Mouse (Mus musculus) large intestine, adult 2 months (tissue): Measurements from ENCODE around the gene Fgf18. TPM values are rescaled to one million over a fixed set of nuclear protein-coding genes. Genes with fewer than 3 reads are reported as not detected.

ENCODE experiments used
- DNase-seq: peaks from one replicate; pipeline ENCODE4 v3.0.0-alpha.2; 2012; ENCODE audit warnings: low read depth, low spot score
- WGBS: fragments of 180-500 bp; shearing (Covaris S2); methylation state at CpG from one replicate; pipeline ENCODE4 v1.1.7; 2018; 5-methylcytosine and 5-hydroxymethylcytosine counted together
- polyA plus RNA-seq: library from polyadenylated mRNA; depleted of rRNA; stranded (reverse); fragments of >200 nt; gene quantifications from 2 replicates; pipeline ENCODE4 v1.2.3, GENCODE M21; 2012; rRNA removed

The Fgf18 gene
- 0.10 and 0.11 TPM in 2 replicates for polyA plus RNA-seq

DNA sequence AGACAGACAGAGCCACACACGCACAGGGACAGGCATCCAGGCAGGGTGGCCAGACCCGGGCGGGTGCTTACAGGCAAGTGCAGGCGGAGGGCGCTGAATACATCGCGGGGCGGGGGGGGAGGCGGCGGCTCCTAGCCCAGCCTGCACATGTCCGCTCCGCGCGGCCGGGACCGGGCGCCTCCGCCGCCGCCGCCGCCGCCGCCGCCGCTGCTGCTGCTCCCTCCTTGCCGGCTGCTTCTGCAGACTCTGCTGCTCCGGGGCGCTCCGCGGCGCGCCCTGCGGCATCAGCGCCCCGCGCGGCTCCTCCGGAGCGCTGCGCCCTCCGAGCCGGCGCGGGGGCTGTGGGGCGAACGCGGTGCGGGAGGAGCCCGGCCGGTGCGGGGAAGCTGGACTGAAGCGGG, at the start of gene Fgf18:
Fgf18 (minus strand) TSS at position 230 of the 401 bp plus-strand sequence.
- no peak for DNase-seq
- WGBS: 1% methylated on average over 34 of the region's 53 CpGs

DNA sequence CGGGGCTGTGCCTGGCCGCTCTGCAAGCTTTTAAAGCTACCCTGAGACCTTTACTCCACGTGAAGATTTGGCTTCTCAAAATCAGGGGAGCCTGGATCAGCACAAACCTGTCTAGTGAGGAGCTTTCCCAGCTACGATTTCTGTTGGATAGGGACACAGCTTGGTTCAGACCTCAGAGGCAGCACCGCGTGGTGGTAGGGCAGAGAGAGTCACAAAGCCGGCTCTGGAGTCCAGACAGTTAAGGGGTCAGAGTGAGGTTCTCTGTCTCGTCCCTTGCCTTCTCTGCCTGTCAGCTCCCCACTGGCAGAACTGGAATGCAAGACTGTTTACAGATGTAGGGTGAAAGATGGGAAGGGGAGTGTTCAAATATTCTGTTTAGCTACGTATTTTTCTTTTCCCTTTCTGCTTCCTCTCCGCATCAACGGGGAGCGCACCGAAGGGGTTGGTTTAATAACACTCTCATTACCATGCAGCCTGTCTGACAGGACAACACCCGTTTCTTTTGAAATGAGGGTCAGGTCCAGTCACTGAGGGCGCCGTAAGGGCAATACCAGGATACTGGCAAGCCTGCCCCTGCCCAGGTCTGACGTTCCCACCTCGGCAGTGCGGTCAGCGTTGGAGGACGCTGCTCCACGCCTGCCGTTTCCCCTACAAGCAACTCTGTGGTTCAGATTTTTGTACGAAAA, 49.4 kb upstream of the Fgf18 start:
- no peak for DNase-seq
- 14% methylated on average over 24 of the region's 24 CpGs for WGBS

DNA sequence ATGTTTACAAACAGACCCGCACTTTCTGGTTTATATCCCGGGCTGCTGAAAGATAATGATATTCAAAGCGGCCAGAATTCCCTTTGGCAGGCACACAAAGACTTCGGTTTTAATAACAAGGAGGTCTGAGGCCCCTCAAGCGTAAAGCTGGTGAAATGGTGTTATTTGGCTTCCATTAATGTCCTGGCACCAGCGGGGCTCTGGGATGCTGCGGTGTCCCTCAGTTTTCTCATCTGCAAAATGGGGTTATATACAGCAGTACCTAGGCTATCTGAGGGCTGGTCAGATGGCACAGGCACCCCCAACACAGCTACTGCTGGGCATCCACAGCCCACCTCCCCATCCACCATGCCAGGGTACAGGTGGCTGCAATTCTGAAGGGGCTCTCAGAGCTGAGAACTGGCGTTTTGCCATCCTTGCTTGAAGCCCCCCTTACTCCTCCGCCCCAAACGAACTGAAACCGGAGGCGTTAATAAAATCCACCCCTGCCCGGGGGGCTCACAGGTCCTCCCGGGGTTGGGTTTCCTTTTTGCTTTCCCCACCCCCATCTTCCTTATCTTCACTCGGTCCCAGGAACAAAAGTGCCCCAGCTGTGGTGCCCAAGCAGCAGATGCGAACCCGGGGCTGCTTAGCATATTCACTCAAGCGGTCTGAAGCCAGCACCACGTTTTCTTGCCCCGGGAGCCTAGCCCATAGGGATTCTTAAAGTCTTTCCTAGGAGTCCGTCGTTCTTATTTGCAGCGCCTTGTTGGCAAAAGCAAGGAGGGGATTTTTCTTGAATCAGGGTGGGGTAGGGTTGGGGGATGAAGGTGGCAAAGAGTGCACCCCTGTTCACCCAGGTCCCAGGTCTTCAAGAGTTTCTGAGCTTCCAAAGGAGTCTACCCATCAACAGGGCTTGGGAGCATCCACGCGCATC, 48.6 kb upstream of the Fgf18 start:
- WGBS: 7% methylated on average over 25 of the region's 25 CpGs
- DNase-seq: no peak

GRCm38 (mm10) chr11:33195061-33195460, 47.9 kb upstream of the Fgf18 start:
- 32% methylated on average over 7 of the region's 7 CpGs for WGBS

GRCm38 (mm10) chr11:33193695-33194094, 46.5 kb upstream of the Fgf18 start:
- no peak for DNase-seq
- WGBS: 3% methylated on average over 12 of the region's 12 CpGs

More at GRCm38 (mm10) chr11:33195061-33195460, 47.9 kb upstream of the Fgf18 start:
- DNase-seq: no peak

DNA sequence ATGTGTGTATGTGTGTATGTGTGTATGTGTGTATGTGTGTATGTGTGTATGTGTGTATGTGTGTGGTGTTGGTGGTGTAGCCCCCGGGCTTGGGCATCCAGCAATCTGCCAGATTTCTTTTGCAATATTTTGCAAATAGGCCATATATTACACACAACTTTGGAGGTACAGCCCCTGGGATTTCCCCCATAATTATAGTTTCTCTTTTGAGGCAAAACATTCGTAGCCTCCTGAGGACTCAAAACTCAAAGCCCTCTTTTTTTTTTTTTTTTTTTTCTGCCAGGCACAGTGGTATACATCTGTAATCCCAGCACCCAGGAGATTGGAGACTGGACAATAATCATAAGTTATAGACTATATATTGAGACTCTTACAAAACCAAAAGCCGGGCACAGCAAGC, 34.6 kb upstream of the Fgf18 start:
- 73% methylated on average over 3 of the region's 3 CpGs for WGBS
- no peak for DNase-seq

GRCm38 (mm10) chr11:33180701-33181116, 33.5 kb upstream of the Fgf18 start:
- WGBS: 6% methylated on average over 18 of the region's 18 CpGs
- DNase-seq: no peak

- WGBS: 77% methylated on average over 1 of the region's 1 CpGs
- DNase-seq: no peak
These were observed 32.6 kb upstream of the Fgf18 start for GRCm38 (mm10) chr11:33179802-33180201.

GRCm38 (mm10) chr11:33176525-33177245, 29.5 kb upstream of the Fgf18 start:
- WGBS: 37% methylated on average over 20 of the region's 20 CpGs
- DNase-seq: no peak

DNA sequence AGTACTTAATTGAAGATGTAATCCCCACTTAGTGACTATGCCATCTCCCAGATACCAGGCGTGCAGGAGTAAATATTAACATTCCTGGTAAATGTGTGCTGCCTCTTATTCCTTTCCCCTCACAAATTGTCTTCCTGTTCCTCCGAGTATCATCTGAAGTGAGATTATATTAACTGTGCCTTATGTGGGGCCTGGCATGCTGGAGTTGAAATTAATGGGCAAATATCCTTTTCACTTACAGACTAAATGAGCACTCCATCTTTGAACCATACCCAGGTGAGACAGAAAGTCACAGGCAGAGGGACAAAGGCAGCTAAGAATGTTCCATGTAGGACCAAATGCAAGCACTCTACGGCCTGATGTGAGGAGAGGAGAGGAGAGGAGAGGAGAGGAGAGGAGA, 28.6 kb upstream of the Fgf18 start:
- 58% methylated on average over 3 of the region's 3 CpGs for WGBS
- no peak for DNase-seq

DNA sequence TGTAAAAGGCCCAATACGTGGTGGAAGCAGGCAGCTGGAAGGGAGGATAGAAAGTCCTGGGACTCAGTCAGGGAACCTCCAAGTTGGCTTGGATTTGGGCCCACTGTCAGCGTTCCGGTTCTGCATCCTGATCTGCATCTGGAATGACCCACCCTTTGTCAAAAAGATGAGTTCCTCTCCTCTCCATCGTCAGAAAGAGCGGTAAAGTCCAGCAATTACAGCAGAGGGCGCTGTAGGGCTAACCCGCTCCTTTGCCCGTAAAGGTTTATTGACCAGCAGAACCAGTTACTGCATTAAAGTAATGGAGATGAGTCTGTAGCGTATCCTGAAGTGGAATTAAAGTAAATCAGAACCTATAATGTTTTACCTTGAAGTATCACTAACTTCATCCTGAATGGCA, 23.3 kb upstream of the Fgf18 start:
- 7% methylated on average over 9 of the region's 9 CpGs for WGBS
- DNase-seq: no peak

DNA sequence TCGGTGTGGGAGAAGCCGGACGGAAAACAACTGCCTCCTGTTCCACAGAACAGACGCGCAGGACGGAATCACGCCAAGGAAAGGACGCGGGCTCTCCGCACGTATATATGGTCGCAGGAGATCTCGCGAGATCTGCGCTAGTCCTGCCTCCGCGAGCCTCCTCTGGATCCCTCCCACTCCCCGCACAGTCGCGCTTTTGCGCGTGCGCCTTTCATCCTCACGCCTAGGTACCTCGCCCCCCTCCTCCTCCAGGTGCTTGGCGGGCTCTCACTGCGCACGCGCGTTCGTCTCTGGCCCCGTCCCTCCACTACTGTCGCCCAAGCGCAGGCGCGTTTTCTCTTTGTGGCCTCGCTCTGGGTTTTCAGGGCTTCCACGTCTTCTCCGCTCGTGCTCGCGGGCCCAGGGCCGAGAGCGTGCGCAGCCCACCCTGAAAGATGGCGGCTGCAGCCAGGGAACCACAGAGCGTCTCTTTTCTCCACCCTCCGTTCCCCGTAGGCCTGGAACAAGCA, 15.9 kb upstream of the Fgf18 start, which contains the start of gene Npm1:
Npm1 (minus strand) TSS at position 209 of the 509 bp plus-strand sequence.
- WGBS: 4% methylated on average over 48 of the region's 49 CpGs
- peak; percentile 94 for DNase-seq

- 2% methylated on average over 53 of the region's 53 CpGs for WGBS
- no peak for DNase-seq
These were observed 15.2 kb upstream of the Fgf18 start for GRCm38 (mm10) chr11:33162211-33162997.

DNA sequence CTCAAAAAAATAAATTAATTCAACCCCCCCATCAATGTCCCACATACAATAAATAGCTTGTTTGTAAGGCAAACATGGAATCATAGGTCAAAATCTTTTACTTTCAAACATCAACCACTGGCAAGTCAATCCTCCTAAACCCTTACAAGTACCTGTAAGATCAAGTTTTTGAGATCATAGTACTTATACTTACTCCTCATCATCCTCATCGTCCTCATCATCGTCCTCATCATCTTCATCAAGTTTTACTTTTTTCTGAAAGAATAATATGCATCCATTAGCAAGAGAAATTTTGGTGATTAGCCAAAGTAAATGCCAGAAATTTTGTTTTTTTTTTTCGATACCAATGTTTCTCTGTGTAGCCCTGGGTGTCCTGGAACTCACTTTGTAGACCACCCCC, 12.5 kb upstream of the Fgf18 start:
- DNase-seq: no peak
- 86% methylated on average over 3 of the region's 3 CpGs for WGBS

- no peak for DNase-seq
- 72% methylated on average over 2 of the region's 2 CpGs for WGBS
These were observed 10.4 kb upstream of the Fgf18 start for GRCm38 (mm10) chr11:33157453-33158196.

DNA sequence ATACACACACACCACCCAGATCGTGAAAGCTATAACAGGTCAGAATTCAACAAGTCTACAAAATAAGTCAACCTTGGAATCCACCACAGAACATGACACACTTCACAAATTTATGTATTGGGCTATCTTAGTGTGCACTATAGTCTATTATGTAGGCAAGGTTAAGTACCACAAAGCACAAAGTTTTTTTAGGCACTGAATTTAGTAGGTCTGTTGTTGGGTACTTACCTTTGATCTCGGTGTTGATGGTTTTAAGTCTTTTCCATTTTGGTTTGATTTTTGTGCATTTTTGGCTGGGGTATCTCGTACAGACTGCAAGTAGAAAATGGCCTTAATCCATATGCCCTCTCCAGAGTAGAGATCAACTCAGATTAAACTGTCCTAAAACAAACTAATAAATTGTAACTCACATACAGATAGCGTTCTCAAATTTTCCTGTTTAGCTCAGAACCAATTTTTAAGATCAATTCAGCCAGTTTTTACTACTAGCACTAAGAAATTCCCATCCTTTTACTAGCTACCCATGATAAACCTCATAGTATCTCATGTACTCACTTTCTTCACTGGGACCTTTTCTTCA, 9.3 kb upstream of the Fgf18 start:
- no peak for DNase-seq
- 71% methylated on average over 4 of the region's 4 CpGs for WGBS

GRCm38 (mm10) chr11:33154459-33154858, 7.3 kb upstream of the Fgf18 start:
- WGBS: 80% methylated on average over 3 of the region's 3 CpGs
- DNase-seq: no peak

DNA sequence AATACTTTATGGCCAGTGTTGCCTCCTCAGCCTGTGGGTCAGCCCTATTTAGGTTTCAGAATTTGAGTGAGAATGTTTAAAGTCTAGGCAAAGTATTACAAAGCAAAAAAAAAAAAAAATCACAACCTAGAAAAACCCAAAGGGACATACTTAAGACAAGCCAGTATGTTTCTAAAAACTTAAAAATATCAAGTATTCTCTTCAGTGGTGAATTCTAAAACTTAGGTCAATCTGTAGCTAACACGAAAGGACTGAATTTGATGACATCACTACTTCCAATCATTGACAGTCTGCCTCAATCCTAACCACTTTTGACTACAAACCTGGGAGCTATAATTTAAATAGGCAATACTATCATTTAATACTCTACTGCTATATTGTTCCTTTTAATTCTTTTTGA, 5.8 kb upstream of the Fgf18 start:
- WGBS: 87% methylated on average over 1 of the region's 1 CpGs
- no peak for DNase-seq
